Mouse (Mus musculus) left cerebral cortex, postnatal 25 days (tissue): ENCODE measurements at regions not wholly inside any gene's neighbourhood (a gene's known extent, or its start where the extent isn't known, plus 50 kb on each side); places are given as distances from the start of the nearest gene placed in this dataset.

Experiments used
- DNase-seq, 2 experiments: peaks; one replicate each; pipeline ENCODE4 v3.0.0; 2022; ENCODE audit warnings: low spot score in 2 of 2, mixed read lengths in 1 of 2
- intact Hi-C: fragments of 180-260 bp; cut with DNase I; formaldehyde crosslinking; loops from one replicate; pipeline ENCODE4 v1.15.1; 2025

- no peak for DNase-seq
- intact Hi-C loops, result no loop called here
Measured at GRCm38 (mm10) chr15:97620261-97620660, 85.4 kb downstream of the Rpap3 start.

- DNase-seq, result no peak
- intact Hi-C loops, result no loop called here
Measured at GRCm38 (mm10) chr15:97619764-97620163, 85.9 kb downstream of the Rpap3 start.

GRCm38 (mm10) chr15:97612325-97612724 is 93.3 kb downstream of the Rpap3 start:
- intact Hi-C loops, result no loop called here
- no peak for DNase-seq

- DNase-seq, result no peak
- intact Hi-C loops, result no loop called here
Measured at GRCm38 (mm10) chr15:97610767-97611166, 94.9 kb downstream of the Rpap3 start.

GRCm38 (mm10) chr15:97609496-97609895 is 96.1 kb downstream of the Rpap3 start:
- DNase-seq, result no peak
- intact Hi-C loops, result no loop called here

GRCm38 (mm10) chr15:97608651-97609050 is 97.0 kb downstream of the Rpap3 start:
- intact Hi-C loops, result no loop called here

GRCm38 (mm10) chr15:97607617-97608206 is 97.9 kb downstream of the Rpap3 start:
- intact Hi-C loops, result no loop called here
- DNase-seq, result no peak

More at GRCm38 (mm10) chr15:97608651-97609050, 97.0 kb downstream of the Rpap3 start:
- no peak for DNase-seq

- intact Hi-C loops, result no loop called here
- peak; percentile 75 to 79 for DNase-seq
Measured at GRCm38 (mm10) chr15:97606630-97607381, 98.8 kb downstream of the Rpap3 start.

GRCm38 (mm10) chr15:97606232-97606629 is 99.4 kb downstream of the Rpap3 start:
- intact Hi-C loops, result no loop called here
- DNase-seq, result no peak

- no peak for DNase-seq
- intact Hi-C loops, result no loop called here
Measured at GRCm38 (mm10) chr15:97605791-97606190, 99.8 kb downstream of the Rpap3 start.

- DNase-seq, result no peak
- intact Hi-C loops, result no loop called here
Measured at GRCm38 (mm10) chr15:97603492-97603891, 102.1 kb downstream of the Rpap3 start.

GRCm38 (mm10) chr15:97598270-97598669 is 107.4 kb downstream of the Rpap3 start:
- intact Hi-C loops, result no loop called here
- no peak for DNase-seq

GRCm38 (mm10) chr15:97596514-97597081 is 109.0 kb downstream of the Rpap3 start:
- intact Hi-C loops, result no loop called here
- no peak for DNase-seq

- intact Hi-C loops, result no loop called here
- no peak for DNase-seq
Measured at GRCm38 (mm10) chr15:97595284-97595796, 110.3 kb downstream of the Rpap3 start.

GRCm38 (mm10) chr15:97593781-97594600 is 111.6 kb downstream of the Rpap3 start:
- no peak for DNase-seq
- intact Hi-C loops, result no loop called here

GRCm38 (mm10) chr15:97592786-97593185 is 112.8 kb downstream of the Rpap3 start:
- no peak for DNase-seq
- intact Hi-C loops, result no loop called here

- no peak for DNase-seq
- intact Hi-C loops, result no loop called here
Measured at GRCm38 (mm10) chr15:97591406-97591805, 114.2 kb downstream of the Rpap3 start.

GRCm38 (mm10) chr15:97590732-97591292 is 114.8 kb downstream of the Rpap3 start:
- DNase-seq, result no peak
- intact Hi-C loops, result no loop called here

GRCm38 (mm10) chr15:97587571-97588205 is 117.9 kb downstream of the Rpap3 start:
- DNase-seq, result no peak
- intact Hi-C loops, result no loop called here
